Mouse (Mus musculus) liver, postnatal 0 days (tissue): Measurements from ENCODE around the gene Gucy2c.

Experiments used
- CTCF ChIP-seq: sonication (generic); IDR thresholded peaks from 2 replicates; pipeline ENCODE4 v1.5.1; 2016; ENCODE audit warnings: antibody characterized with exemption, low read depth
- EP300 ChIP-seq: IDR thresholded peaks from 2 replicates; pipeline ENCODE4 v1.6.1; 2016; ENCODE audit warnings: antibody characterized with exemption, low read depth, mild to moderate bottlenecking

DNA sequence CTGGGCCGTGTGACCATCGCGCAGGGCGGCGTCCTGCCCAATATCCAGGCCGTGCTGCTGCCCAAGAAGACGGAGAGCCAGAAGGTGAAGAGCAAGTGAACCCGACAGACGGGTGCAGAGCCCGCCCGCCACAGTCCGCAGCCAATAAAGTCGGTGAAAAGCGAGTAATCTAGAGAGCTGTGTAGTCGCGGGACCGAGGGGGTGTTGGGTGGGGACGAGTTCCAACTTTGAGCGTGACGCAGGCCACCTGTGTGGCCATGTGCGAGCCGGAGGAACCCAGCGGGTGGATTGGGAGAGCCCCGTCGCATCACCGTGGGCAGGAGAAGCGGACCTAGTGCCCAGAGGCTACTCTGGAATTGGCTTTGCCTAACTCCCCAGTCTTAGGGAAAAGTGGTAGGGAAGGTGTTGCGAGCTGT lies 27.1 kb upstream of the Gucy2c start:
- TF ChIP-seq EP300 (no peak), CTCF (no peak)
